Mouse (Mus musculus): Measurements from ENCODE around the gene Crk.

Crk gene

DNA sequence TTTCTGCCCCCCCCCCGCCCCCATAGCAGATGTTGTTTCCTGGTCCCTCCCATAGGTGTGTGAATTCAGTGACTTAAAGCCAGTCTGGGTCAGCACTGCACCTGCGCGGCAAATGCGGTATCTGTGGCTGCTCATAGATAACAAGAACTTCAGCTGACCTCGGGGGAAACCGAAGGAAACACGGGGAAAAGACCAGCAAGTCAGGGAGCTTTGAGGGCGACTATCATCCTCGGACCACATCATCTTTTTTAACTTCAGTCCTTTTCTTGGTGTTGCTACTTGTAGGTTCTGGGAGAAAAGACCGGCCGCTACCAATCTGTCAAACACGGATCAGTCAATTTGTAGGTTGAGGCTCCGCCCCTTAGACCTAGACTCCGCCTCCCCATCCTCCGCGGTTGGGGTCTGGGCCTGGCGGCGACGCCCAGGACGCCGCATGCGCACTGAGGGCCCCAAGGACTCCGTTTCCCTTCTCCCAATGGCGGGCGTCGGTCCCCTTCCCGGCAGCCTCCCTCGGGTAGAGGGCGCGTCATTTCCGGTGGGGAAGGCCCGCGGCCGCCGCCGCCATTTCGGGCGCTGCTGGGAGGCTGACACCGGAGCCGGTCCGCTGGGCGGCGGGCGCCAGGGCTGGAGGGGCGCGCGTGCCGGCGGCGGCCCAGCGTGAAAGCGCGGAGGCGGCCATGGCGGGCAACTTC is at the start of gene Crk:
Gene Crk, plus strand, starts transcription at position 513 of the 692 bp plus-strand sequence.
- in situ Hi-C loops (cut with MboI, MseI), result no loop called here

DNA sequence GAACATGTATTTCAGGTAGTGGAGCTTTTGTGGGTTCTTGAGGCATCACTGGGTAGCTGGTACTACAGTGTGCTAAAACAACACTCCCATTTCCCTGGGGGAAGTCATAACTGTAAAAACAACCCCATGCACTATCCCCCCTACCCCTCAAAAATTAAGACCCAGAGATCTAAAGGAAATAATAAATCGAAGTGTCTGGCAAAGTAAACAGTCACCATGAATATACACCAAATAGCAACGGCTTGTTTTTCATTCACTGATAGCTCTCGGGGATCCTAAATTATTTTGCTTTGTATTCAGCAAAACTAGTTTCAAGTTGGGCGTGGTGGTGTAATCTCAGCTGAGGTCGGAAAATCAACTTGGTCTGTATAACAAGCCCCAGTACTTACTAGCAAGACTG is 49.0 kb upstream of the Crk start:
- in situ Hi-C loops (cut with MboI, MseI), result no loop called here

DNA sequence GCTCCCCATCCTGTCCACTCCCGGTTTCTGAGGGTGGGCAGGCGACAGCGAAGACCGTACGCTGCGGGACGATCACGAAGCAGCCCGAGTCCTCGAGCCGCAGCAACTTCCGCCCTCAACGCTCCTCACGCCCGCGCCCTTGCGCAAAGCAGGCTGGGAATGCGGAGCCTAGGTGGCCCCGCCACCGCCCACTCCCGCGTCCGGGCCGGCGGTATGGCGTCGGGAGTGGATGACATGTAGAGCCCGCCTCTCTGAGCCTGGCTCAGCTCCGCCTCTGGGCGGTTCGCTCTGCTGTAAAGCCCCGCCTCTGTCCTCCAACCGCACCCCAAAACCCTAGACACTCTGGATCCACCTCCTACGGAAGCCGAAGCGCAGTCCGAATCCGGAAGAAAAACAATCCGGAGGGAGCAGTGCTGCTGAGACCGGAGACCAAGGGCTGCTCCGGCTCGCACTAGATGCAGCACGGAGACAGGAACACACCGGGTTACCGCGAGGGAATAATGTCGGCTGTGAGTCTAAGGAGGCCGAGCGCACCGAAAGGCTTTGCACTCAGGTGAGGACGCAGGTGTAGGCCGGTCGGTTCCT is 48.3 kb upstream of the Crk start, which contains the start of gene Inpp5k:
Gene Inpp5k, plus strand, starts transcription at position 344 of the 585 bp plus-strand sequence.
- in situ Hi-C loops (cut with MboI, MseI), result no loop called here

DNA sequence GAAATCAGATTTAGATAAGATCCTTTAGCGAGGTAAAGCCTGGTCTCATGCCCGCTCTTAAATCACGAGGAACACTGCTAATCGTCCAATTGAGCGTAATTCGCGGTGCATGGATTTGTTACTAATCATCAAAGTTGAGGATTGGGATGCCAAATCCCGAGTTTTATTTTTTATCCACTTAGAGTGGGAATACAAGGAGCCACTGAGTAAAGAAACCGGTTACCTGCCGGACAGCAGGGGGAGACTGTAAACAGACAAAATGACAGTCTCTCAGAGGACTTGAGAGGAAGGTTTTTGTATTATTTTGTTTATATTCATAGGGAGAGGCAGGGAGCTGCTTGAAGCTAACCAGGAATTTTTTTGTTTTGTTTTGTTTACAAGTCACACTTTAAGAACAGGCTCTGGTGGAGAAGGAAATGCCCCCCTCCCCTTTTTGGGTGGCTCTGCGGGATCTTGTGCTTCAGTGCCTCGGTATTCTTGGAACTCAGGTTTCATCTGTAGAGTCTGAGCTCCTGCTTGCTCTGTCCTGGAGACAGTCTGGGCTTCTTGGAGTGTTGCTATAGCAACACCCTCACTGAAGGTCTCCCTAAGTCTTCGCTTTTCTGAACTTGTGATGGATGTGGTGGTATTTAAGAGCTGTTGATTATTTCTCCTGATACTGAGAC is 47.4 kb upstream of the Crk start:
- in situ Hi-C loops (cut with MboI, MseI), result no loop called here

DNA sequence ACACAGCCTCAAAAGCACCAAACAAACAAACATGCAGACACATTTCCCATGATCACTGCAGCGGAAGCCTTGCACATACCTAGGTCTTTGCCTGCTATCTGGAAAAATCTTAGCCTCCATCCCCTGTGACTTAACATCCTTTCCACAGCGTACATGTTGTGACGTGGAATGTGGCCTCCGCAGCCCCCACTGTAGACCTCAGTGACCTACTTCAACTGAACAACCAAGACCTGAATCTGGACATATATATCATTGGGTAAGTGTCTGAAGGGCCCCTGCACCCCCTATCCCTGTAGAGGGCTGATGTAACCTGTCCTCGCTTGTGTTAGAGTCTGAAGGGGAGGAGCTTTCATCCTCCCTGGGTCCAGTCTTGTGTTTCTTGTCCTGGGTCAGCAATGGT is 46.1 kb upstream of the Crk start:
- in situ Hi-C loops (cut with MboI, MseI), result no loop called here

DNA sequence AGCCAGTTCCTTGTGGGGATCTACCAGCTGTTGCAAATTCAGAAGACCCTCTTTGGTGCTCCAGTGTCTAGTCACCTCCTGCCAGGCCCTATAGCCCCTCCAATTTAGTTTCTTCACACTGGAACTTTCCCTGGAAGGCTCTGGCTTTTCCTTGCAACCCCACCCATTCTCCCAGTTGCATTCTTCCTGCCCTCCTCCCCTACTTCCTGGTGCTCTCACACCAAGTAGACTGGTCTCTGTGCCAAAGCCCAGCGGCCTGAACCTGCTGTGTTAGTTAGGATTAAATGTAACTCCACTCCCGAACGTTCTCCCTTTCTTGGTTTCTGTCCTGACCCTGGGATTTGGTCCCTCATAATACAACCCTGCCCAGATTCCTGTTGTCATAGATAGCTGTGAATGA is 44.3 kb upstream of the Crk start:
- in situ Hi-C loops (cut with MboI, MseI), result no loop called here

DNA sequence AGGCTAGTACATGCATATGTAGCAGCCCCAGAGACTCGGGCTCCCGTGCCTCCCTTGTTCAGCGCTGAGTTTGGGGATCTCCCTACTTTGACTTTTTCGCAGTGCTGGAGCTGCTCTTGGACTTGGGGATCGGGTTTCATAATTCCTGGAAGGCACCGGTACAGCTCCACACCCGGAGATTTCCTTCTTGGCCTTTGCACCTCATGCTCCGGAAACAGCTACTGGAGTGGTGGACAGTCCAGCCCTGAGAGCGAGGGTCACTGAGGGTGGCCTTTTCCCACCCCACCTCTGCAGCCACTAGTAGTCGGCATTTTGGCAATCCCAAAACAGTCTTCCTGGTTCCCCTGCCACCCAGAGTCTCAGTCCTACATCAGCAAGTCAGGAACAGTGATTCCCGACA is 43.7 kb upstream of the Crk start:
- in situ Hi-C loops (cut with MboI, MseI), result no loop called here

DNA sequence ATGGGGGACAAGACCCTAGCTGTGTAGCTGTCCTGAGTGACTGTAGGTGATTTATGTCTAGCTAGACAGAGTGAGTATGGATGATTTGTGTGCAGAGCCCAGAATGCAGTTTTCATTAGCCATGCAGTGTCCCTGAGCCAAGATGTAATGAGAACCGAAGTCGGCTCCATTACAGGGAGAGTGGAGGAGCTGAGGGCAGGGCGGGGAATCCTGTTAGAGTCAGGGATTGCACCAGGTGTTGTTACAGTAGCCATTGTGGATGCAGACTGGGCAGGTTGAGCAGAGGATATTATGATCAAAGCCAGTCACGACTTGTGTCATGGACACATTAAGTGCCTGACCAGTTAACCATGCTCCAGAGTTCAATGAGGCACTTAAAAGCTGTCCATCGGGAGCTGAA is 35.7 kb upstream of the Crk start:
- in situ Hi-C loops (cut with MboI, MseI), result no loop called here

DNA sequence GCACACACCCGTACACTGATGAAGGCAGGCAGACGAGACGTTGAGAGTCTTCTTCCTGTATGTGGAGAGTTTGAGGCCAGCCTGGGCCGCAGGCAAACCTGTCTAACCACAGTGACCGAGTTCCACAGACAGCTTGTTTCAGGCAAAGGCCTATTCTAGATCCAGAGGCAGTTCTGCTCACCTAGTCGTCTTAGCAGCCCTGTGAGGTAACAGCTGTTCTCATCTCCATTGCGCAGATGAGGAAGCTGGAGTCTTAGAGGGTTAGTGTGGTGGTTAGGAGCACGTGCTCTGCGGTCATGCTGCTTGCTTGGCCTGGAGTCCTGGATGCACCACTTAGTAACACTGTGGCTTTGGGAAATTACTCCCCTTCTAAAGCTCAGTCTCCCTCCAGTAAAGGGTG is 34.4 kb upstream of the Crk start:
- in situ Hi-C loops (cut with MboI, MseI), result no loop called here

DNA sequence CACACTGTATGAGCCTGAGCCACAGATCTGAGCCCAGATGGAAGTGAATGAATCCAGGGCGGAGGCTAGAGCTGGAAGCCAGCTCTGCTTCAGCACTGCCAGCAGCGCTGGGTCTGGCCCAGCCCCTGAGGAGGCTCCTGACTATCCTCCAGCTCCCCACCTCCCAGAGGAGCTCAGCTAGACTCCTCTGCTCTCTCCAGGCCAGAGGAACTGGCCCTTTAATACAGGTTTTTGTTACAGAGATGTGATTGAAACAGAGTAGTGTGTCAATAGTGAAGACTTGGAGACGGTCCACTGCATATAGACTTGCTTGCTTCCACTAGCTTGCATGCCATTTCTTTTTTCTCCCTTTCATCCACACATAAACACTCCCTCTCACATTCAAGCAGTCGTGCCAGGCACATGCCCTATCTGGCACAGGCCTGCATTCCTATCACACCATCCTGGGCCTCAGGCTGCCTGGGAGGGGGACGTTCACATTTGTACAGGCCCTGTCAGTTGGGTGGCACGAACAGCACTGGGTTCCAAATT is 31.3 kb upstream of the Crk start:
- in situ Hi-C loops (cut with MboI, MseI), result no loop called here

DNA sequence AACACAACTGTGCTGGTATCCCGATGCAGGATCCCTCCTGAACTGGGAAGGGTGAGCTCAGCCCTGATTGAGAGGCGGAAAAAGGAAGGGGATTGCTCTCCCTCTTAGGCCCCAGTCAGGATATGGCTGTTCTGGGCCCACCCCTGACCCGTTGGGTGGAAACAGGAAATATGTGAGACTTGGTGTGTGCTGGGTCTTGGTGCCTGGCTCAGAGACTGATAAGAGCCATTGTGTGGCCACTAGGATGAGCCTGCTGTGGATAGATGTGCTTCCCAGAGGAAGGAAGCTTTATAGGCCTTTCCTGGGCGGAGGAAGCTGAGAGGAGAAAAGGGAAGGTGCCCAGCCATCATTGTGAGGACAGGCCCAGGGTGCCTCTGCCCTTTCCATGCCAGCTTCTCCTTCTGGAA is 29.9 kb upstream of the Crk start:
- in situ Hi-C loops (cut with MboI, MseI), result no loop called here

DNA sequence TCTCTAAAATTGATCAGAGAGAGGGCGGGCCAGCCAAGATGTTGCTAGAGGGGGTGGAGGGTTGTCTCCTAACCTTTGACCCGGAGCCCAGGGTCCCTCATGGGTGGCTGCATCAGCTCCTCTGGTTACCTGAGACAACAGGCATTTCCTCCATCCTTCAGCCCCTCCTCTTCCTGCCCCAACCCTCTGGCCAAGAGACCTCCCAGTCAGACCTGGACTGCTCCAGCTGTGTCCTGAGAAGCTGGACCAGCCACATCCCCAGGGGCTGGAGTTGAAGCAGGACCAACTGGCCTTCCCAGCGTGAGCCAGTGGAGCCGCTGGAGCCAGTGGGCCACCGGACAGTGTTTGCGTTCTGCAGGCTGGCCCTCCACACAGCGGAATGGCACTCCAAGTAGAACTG is 28.7 kb upstream of the Crk start, which contains the start of gene Myo1c:
Gene Myo1c, plus strand, starts transcription at position 194 of the 400 bp plus-strand sequence.
- in situ Hi-C loops (cut with MboI, MseI), result no loop called here

DNA sequence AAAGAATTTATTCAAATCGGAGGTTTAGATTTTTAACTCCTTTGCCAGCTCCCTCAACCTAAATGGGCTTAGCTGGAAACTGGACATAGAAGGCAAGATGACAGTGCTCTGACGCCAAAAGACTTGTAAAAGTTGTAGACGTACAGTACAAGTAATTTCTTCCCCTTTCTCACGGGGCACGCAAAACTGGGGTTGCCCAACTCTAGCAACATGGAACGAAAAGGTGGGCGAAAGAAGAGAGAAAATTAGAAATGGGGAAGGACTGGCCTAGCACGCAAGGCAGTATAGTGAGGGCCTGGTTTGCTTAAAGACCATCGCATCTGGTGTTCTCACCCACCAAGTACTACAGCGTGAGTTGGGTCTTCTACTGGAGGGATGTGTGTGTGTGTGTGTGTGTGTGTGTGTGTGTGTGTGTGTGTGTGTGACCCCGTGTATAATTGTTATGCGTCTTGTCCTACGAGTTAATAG is 28.1 kb upstream of the Crk start:
- in situ Hi-C loops (cut with MboI, MseI), result no loop called here

DNA sequence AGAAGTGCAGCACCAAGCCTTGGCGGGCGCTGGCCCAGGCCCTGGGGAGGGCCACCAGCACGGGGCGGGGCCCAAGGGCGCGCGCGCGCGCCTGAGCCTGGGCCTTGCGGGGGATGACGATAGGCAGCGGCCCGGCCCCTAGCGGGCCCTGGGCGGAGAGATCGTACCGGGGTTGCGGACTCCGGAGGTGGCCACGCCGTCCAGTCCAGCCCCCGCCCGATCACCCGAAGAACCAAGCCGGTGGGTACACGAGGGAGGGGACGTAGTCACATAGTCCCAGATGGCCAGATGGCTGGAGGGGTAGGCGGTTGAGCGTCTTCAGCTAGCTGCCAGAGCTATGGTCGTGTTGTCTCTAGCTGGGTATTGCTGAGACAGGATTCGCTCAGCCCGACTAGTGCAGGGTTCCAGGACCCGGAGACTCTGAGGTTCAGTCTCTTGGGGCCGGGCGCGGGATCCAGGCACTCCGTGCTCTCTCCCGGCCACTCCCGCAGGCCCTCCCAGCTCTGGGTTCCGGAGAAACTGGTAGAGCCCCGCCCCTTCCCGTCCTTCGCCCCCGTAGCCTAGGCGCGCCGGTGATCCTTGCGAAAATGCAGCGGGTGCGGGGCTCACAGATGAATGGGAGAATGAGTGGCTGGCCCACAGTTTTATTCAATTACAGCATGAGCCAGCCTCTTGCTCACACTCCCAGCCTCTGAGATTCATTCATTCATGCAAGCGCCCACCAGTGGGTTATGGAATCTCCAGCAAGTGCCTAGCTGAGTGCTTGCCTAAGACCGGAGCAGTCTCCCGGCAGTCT is 27.4 kb upstream of the Crk start:
- in situ Hi-C loops (cut with MboI, MseI), result no loop called here

DNA sequence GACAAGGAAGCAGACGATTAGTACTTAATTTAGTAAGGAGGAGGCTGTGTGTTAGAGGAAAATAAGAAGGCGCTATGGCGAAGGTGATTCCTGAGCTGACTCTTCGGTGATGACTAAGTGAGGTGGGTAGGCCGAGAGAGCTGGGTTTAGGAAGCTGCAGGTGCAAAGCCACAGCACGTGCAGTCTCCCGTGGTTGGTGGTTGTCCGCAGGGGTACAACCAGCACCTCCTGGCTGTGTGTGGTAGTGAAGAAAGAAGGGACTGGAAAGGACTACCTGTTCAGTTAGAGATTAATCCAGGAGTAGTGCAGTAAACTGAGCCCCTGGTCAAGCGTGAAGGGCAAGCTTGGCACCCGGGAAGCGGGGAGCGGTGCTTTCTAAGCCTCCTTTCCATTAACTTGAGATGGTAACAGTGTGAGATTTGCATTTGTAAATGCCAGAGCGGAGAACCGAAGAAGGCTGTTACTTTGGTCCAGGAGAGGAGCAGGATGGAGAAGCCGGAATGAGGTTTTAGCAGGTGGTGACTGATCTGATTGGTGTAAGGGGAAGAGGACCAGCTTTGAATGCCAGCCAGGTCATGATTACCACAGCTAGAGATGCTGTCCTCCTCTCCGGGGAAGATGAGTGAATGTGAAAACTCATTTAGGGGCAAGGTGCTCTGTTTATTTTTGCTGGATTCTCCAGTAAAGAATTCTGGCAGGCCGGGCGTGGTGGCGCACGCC is 26.7 kb upstream of the Crk start:
- in situ Hi-C loops (cut with MboI, MseI), result no loop called here

DNA sequence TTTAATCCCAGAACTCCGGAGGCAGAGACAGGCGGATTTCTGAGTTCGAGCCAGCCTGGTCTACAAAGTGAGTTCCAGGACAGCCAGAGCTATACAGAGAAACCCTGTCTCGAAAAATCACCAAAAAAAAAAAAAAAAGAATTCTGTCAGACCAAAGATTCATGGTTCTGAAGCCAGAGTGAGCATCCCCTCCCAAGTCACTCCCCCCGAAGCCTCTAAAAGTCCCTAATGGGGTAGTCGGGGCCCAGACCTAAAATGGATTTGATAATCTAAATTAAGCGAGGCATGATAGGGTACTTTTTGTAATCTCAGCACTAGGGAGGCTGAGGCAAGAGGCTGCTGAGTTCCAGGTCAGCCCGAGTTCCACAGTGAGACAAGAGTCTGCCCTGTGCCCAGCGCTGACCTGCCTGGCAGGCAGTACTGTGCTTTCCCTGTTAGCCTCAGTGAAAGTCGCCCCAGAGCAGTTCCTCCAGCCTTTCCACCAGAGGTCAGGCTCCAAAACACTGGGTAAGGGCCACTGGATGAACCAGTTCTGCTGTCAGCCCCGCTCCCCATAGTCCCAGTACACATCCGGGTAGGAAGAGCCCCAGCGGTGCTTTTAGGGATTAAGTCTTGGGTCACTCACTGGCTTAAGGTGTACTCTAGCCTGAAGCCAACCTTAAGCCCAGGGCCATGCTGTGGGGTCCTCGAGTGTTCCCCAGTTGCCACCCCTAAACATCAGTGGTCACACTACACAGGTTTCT is 25.9 kb upstream of the Crk start:
- in situ Hi-C loops (cut with MboI, MseI), result no loop called here

DNA sequence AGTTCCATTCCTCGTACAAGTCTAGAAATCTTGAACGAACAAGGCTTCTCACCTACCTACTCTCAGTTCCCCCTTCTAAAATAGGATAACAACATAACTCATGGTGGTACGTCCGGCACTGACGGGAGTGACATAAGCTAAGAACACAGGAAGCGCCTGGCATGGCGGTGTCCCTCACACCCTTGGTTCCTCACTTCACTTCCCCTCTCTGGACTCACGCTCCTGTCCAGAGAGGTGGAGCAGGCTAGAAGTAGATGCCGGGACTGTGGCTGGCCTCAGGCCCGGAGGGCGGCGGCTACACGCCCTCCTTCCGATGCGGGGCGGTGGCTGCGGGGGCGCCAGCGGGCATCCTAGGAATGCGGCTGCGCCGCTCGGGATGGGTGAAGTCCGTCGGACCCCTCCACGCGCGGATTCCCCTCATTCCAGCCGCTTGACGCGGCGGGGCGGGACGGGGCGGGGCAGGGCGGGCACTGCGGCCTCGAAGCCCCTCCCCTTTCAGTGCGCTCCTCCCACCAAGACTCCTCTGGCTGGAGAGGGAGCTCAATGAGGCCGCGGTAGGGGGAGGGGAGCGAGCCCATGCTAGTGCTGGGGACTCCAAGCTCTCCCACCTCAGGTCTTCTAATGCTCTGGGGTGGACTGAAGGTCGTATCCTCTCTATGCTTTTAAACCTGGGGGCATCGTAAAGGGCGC is 25.1 kb upstream of the Crk start:
- in situ Hi-C loops (cut with MboI, MseI), result no loop called here

DNA sequence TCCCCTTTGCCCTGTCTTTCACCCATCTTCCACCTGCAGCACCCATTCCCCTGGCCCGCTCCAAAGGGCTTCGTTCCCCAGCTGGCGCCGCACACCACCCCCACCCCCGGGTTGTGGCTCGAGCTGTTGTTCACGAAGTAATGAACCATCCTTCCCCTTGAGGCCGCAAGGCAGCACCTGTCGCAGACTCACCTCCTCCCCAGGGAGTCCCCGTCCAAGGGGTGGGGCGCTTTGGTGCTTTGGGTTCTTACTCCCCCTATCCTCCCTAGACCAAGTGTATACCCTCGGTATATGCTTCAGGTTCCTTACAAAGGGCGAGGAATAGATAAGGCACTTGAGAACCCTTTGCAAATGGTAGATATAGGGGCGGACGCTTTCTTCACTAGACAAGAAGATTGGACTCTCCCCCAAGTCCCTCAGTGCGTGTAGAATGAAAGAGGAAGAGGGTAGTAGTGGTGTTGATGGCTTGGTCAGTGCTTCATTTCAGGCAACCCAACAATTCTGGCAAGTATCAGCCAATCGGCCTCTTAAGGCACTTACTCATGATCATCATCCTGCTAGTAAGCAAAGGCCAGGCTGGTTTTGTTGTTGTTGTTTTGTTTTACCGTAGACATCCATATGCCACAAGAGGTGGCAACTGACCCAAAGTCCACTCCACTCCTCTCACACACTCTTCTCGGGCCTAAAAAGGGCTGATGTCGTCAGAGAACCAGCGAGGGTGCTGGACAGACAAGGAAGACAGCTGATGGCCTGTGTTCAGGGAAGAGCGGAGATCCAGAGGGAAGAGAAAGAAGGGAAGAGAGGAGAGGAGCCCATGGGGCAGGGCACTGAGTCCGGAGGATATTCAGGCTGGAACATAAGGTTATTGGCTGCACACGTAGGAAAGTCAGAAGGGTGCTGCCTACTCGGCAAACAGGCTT is 24.3 kb upstream of the Crk start:
- in situ Hi-C loops (cut with MboI, MseI), result no loop called here

Measured in T-helper 1 cell (primary cell).